16 mouse cellular contexts compared by ENCODE assay signal in the genomic region with DNA sequence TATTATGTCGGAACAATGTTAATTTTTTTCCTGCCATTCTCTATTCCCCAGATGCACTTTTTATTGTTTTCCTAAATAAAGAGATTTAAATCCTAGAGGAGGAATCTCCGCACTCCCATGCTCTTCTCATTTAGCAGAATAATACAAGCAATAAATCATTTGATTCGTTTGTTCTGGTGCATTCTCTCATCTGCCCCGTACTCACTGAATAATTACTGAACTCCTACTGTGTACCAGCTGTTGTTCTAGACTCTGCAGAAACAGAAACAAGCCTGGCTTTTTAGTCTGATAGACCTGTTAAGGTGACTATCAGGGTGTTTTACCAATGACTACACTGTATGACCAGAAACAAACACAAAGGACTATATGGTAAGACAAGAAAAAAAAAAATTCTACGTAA. TPM values are rescaled to one million over a fixed set of nuclear protein-coding genes. Genes with fewer than 3 reads are reported as not detected.
"Had no signal": no experiment of that assay in that cellular context is flagged by ENCODE, and none has a peak within 500 bp of the region (broad histone marks: within the 10 kb centered on the region; RNA-seq: fewer than 3 reads in every experiment).

No protein-coding gene starts in this region.

- DNase-seq: kidney, adult 18-20 months; kidney, postnatal 14 days; layer of hippocampus, postnatal 36 days; liver; liver, embryonic 13.5 days; liver, postnatal 0 days; lung, postnatal 14 days; thymus, postnatal 4 days had no signal

- H3K4me3 ChIP-seq: limb, embryonic 12.5 days; liver, embryonic 13.5 days; lung, embryonic 15.5 days; megakaryocyte, embryonic 14.5 days; midbrain, embryonic 12.5 days had no signal

- H3K27ac ChIP-seq: limb, embryonic 12.5 days; liver, embryonic 13.5 days; lung, embryonic 15.5 days; macrophage; midbrain, embryonic 12.5 days; stomach, postnatal 0 days had no signal

- H3K36me3 ChIP-seq: limb, embryonic 12.5 days; liver, embryonic 13.5 days; lung, embryonic 15.5 days; midbrain, embryonic 12.5 days had no signal

- H3K9me3 ChIP-seq: limb, embryonic 12.5 days; liver, embryonic 13.5 days; lung, embryonic 15.5 days; megakaryocyte, embryonic 14.5 days; midbrain, embryonic 12.5 days had no signal

- ATAC-seq: liver, postnatal 0 days; midbrain, embryonic 16.5 days had no signal

- H3K9ac ChIP-seq: limb, embryonic 12.5 days; liver, embryonic 13.5 days; liver, postnatal 0 days; lung, embryonic 15.5 days; midbrain, embryonic 12.5 days had no signal

- H3K4me2 ChIP-seq: limb, embryonic 12.5 days; liver, embryonic 13.5 days; lung, embryonic 15.5 days; midbrain, embryonic 12.5 days had no signal

- H3K27me3 ChIP-seq: limb, embryonic 12.5 days; liver, embryonic 13.5 days; lung, embryonic 15.5 days; midbrain, embryonic 12.5 days had no signal

- H3K4me1 ChIP-seq: limb, embryonic 12.5 days; liver, embryonic 13.5 days; lung, embryonic 15.5 days; megakaryocyte, embryonic 14.5 days; midbrain, embryonic 12.5 days had no signal

RNA-seq across cellular contexts. Expression of a gene that starts 29.7 kb away (rescaled TPM):
- total RNA-seq: neutrophil, adult 5-6 weeks had no signal
- polyA plus RNA-seq: liver, postnatal 0 days; macrophage had no signal
